Mouse (Mus musculus): ENCODE data around the gene Trmt1.

Gene Trmt1

DNA sequence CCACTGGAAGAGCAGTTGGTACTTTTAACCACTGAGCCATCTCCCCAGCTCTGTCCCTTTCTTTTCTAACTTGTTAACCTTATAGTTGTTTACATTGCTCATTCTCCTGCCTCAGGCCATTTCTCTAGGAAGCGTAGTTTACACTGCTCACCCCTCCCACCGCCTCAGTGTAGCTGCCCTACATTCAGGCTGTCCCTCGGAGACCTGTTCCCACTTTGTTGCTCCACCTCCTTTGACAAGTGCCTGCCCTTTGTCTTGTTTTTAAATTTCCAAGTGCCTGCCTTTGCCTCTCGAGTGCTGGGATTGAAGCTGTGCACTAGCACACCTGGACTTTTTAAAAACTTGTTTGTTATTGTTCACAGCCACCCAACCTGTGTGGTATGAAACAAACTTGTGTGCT, 7.2 kb downstream of the Trmt1 start:
- DNase-seq (ENCODE audit: low spot score), result no peak

DNA sequence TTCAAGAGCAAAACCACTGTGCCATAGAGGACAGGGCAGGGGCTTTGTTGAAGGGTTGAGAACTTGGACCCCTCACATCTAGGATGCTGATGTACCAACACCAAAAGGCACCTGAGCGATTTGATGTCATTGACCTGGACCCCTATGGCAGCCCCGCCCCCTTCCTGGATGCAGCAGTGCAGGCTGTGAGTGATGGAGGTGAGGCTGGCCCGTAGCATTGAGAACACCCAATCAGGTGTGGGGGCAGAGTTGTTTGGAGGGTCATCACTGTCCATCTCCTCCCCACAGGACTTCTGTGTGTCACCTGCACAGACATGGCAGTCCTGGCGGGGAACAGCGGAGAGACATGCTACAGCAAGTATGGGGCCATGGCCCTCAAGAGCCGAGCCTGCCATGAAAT, 9.0 kb downstream of the Trmt1 start:
- DNase-seq (ENCODE audit: low spot score), result no peak

DNA sequence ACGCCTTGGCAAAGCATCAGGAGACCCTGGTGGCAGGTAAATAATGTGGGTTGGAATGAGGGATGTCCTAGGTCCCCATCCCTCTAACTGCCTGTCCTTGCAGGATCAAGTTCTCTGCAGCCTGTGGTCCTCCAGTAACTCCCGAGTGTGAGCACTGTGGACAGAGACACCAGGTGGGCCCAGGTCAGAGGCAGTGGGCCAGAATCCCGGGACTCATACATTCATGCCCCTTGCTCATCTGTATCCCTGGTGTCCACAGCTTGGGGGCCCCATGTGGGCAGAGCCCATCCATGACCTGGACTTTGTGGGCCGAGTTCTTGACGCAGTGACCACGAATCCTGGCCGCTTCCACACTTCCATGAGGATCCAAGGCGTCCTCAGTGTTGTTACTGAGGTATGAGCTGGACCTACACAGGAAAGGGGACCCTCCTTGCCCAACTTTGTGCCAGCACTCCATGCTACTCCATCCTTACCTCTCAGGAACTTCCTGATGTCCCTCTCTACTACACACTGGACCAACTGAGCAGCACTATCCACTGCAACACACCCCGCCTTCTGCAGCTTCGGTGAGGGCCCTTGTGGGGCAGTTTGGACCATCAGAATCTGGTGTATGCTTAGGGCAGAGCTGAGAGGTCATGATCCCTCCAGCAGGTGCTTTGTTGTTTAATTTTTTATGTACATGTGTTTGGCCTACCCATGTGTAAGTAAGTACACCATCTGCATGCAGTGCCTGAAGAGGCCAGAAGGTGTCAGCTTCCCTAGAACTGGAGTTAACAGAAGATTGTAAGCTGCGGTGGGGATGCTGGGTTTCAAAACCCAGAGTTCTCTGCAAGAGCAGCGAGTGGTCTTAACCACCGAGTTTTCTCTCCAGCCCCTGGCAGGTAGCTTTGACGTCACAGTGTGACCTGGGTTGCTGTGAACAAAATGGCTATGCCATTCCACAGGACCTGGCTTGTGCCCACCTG, 11.3 kb downstream of the Trmt1 start:
- peak; percentile 52 for DNase-seq (ENCODE audit: low spot score)

GRCm38 (mm10) chr8:84698288-84698687, 12.2 kb downstream of the Trmt1 start:
- DNase-seq (ENCODE audit: low spot score), result no peak

DNA sequence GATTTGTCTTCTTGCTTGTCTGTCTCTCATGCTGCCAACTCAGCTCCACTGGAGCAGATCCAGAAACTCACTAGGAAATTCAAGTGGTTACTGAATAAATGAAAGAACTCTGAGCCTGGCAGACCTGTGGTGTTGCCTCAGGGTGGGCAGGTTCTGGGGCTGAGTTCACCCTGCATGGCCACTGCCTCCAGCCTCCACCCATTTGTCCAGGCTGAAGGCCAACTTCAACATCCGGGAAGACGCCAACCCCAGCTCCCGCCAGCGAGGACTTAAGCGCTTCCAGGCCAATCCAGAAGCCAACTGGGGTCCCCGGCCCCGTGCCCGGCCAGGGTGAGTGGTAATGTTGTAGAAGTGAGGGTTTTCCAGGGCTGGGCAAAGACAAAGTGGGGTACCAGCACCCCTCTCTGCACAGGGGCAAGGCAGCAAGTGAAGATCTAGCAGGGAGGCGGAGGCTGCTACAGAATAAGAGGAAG, 12.9 kb downstream of the Trmt1 start:
- DNase-seq (ENCODE audit: low spot score), result peak; percentile 98

DNA sequence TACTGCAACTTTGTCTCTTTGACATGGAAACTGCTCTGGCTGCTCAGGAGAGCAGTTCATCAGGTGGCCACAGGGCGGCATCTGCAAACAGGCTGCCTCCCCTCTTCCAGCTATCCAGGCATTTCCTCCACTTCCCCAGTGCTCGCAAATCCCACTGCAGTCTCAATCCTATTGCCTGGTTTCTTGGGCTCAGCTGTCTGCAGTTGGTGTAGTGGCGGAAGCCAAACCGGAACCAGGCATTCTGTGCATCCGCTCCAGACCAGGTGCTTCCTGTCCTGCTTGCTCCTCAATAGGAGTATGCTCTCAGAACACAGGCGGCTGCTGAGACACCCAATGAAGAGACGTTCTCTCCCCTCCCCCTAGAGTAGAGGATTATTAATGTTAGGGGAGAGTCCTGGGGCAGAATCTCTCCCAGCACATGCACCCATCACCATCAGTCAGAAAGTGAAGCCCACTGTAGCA, 13.8 kb downstream of the Trmt1 start:
- DNase-seq (ENCODE audit: low spot score), result peak; percentile 74

DNA sequence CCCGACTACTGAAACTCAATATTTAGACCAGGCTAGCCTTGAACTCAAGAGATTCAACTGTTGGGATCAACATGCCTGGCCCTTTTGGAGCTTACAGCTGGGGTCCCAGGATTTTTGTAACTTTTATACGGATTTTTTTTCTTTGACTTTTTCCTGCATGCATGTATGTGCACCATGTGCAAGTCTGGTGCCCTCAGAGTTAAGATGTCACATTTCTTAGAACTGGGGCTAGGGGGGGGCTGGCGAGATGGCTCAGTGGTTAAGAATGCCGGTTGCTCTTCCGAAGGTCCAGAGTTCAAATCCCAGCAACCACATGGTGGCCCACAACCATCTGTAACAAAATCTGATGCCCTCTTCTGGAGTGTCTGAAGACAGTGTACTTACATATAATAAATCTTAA, 14.4 kb downstream of the Trmt1 start:
- DNase-seq (ENCODE audit: low spot score), result no peak

DNA sequence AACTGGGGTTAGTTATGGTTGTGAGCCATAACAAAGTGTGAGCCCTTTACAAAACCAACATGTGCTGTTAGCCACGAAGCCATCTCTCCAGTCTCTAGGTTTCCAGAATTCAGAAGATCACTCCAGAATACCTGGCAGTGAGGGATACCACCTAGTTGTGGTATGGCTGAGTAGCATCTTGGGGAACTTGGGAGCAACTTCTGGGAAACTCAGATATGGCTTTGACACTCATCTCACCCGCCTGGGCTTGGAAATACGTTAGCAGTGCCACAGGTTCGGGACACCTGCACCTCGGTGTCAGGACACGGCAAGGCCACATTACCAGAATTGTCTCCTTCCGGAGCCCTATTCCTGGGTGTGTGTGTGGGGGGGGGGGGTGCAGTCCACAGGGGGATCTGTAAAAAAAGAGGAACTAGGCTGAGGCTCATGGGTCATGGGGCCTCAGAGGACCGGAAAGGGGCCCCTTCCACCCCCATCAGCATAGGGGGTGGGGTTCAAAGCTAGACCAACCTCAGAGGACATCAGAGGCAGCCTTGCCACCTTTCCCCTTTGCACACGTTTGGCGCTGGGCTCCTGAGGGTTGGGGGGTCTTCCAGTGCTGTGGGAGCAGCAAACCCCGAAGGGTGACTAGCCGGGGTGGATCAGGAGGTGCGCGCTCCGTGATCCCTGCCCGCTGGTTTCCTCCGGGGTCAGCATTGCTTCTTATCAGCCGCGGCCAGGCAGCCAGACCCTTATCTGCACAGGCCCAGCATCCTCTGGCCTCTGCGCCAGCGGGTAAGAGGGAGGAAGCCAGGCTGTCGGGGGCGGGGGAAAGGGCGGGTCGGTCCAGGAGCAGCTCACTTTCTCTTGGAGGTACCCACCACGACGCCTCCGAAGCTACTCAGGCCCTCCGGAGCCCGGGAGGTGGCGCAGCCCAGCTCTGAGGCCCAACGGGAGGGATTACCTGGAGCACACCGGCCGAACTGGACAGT, 15.1 kb downstream of the Trmt1 start, which contains the start of gene Lyl1:
Gene Lyl1, plus strand, starts transcription at position 517 of the 971 bp plus-strand sequence.
- no peak for DNase-seq (ENCODE audit: low spot score)

DNA sequence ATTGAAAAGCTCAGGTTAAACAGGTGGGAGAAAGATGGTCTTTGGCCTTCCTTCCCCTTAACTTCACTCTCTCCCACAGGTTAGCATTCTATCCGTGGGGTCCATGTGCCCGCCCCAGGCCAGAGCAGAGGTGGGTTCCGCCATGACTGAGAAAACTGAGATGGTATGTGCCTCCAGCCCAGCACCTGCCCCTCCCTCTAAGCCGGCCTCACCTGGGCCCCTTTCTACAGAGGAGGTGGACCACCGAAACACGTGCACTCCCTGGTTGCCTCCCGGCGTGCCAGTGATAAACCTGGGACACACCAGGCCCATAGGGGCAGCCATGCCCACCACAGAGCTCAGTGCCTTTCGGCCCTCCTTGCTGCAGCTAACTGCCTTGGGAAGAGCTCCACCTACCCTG, 16.5 kb downstream of the Trmt1 start:
- no peak for DNase-seq (ENCODE audit: low spot score)

GRCm38 (mm10) chr8:84702963-84703465, 16.9 kb downstream of the Trmt1 start:
- no peak for DNase-seq (ENCODE audit: low spot score)

DNA sequence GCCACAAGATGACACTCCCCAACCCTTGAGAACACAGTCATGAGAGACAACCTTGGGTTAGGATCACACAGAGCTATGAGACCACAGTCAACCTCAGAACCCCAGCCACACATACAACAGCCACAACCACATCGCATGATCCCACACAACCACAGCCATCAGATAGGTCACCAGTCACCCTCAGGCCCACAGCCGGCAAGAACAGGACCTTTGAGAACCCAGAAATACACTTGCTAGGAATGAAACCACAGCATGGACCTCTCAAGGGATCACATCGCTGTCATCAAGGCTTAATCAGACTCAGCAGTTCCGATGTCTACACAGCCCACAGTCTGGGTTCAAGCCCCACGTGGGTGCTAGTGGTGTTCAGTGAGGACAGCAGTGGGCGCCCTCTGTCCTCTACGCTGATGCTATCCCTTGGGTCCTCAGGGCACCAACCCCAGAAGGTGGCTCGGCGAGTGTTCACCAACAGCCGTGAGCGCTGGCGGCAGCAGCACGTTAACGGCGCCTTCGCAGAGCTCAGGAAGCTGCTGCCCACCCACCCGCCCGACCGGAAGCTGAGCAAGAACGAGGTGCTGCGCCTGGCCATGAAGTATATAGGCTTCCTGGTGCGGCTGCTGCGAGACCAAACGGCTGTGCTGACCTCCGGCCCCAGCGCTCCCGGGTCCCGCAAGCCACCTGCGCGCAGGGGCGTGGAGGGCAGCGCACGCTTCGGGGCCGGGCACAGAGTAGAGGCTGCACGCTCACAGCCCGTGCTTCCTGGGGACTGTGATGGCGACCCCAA, 17.6 kb downstream of the Trmt1 start:
- DNase-seq (ENCODE audit: low spot score), result no peak

- no peak for DNase-seq (ENCODE audit: low spot score)
Observed at GRCm38 (mm10) chr8:84704356-84704755, 18.2 kb downstream of the Trmt1 start.

- no peak for DNase-seq (ENCODE audit: low spot score)
Observed at GRCm38 (mm10) chr8:84704867-84705831, 19.0 kb downstream of the Trmt1 start.

GRCm38 (mm10) chr8:84705960-84706359, 19.9 kb downstream of the Trmt1 start:
- DNase-seq (ENCODE audit: low spot score), result no peak

DNA sequence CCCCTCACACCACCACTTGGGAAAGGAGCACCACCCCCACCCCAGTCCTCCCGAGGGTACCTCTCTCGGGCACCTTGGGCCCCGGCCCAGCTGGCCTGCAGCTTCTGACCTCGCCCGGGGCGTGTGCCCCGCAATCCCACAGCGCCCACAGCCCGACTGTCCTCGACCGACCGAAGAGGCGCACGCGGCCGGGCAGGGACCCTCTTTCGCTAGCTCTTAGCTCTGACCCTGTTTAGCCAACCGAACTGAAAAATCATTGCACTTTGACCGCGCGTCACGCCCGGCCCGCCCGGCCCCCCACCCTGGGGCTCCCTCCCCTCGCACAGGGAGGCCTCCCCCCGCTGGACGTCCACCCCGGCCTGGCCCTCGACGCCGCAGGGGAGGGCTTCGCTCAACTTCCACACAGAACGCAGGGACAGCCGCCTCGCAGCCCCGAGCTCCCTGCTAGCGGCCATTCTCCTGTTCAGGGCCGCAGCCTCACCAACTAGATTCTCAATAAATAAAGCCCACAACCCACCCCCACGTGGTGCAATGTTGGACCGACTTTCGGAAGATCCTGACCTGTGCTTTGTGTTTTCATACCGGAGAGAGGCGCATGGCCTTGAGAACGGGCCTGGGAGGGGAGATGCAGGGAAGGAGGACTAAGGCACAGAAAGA, 20.6 kb downstream of the Trmt1 start:
- no peak for DNase-seq (ENCODE audit: low spot score)

- no peak for DNase-seq (ENCODE audit: low spot score)
Observed at GRCm38 (mm10) chr8:84707267-84707883, 21.3 kb downstream of the Trmt1 start.

DNA sequence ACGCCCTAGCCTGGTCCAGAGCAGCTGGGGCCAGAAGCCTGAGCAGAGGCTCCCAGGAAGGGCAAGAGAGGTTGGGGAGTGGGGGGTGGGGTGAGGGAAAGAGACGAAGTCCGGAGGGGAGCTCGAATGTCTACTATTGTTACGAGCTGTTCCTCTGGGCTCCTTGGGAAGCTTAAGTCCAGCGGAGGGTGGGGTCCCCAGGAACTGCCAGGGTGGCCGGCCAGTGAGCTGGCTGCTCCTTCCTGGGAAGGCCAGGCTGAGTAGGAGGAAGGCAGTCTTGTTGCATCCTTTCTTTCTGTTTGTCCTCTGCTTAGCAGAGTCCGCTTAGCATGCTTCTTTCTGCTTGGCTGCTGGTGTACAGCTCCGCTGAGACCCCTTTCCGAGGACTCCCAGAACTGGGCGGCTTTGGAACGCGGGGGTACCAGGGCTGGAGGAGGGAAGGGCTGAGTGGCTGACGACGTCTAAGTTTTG, 22.0 kb downstream of the Trmt1 start:
- DNase-seq (ENCODE audit: low spot score), result no peak

DNA sequence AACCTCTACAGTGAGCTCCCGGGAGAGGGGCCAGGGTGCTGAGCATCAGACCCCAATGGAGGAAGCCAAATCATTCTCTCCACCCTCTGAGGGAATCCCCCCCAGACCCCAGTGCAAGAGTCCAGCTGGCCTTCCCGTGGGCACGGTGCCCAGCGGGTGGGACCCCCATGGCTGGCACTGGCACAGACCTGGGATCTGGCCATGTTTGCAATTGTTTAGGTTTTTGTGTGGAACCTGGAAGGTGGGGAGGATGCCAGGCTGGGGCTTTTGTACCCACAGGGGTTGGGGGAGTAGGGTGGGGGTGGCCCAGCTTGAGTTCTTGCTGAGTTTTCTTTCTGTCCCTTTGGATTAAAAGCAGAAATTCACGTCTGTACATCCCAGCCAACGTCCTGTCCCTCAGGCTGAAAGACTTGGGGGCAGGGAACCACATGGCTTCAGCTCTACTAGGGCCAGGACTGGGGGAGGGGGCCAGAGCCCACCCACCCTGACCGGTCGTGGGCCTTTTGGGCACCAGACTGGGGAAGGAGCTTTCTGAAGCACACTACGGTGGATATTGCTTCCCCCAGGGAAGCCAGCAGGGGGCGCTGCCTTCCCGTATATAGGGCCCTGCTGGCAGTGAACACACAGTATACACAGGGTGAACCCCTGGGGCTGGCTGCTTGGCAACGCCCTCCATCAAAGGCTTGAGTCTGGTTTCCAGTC, 22.8 kb downstream of the Trmt1 start:
- DNase-seq (ENCODE audit: low spot score), result peak; percentile 88
